Mouse (Mus musculus) NIH3T3 (cell line): ENCODE results near the gene Heg1.

Source experiments
- DNase-seq: peaks from one replicate; pipeline ENCODE4 v3.0.0-alpha.2; 2012; ENCODE audit warnings: low read depth

Heg1 gene

DNA sequence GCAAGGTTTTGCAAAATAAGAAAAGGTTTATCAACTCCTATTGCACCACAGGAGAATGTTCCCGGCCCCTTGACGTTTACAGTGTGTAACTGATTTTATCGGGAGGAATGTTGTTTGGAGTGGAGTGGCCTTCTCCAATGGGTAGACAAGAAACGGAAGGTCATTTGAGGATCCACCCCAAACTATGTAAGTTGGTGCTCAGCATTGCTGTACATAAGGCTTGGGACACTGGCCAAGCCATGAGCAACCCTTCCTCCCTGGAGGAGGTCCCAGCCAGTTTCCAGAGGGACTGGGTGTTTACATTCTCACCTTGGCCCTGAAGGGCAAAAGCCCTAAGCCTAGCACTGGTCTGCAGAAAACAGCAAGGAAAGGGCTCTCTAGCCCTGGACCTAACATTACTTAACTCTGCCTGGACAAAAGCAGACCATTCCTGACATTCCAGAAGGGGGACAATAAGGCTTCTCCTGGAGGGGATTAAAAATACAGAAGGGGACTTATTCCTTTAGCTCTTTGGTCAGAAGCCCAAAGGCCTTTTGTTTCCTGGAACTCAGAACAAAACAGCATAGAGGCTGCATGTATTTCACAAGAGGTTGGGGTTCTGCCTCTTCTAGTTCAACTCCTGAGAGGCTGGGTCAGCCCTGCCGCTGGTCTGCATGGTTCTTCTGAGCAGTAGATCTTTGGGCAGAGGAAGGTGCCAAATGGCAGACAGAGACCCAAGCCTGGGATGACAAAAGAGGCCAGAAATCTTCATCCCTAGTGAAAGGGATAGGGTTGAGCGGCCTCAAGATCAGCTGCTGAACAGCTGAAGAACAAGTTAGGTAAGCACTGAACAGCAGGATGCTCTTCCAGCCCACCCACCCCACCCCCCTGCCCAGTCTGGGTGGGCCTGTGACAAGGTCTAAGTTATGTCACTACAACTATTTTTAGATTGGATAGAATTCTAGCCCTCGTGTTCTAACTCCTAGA, 7.5 kb upstream of the Heg1 start:
- peak; percentile 93 for DNase-seq

GRCm38 (mm10) chr16:33677313-33677690, 6.9 kb upstream of the Heg1 start:
- no peak for DNase-seq

- no peak for DNase-seq
Measured at GRCm38 (mm10) chr16:33677901-33678300, 6.3 kb upstream of the Heg1 start.

GRCm38 (mm10) chr16:33680271-33680670, 3.9 kb upstream of the Heg1 start:
- DNase-seq = no peak

DNA sequence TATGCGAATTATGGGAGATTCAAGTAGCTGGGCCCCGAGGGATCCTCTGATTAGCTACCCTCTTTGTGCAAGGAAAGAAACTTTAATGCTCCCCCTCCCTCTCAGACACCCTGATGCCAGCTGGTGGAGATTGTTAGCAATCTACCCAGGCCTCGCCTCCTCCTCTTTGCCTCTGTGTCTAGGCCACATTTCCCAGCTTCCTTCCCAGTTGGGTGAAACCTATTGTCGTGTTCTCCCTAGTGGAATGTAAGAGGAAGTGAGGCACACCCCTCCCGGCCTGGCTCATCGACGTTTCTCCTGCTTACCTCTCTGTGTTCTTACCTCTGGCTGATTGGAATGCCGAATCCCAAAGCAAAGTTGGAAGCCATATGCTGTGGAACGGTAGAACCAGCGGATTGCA, 3.4 kb upstream of the Heg1 start:
- DNase-seq = no peak

DNA sequence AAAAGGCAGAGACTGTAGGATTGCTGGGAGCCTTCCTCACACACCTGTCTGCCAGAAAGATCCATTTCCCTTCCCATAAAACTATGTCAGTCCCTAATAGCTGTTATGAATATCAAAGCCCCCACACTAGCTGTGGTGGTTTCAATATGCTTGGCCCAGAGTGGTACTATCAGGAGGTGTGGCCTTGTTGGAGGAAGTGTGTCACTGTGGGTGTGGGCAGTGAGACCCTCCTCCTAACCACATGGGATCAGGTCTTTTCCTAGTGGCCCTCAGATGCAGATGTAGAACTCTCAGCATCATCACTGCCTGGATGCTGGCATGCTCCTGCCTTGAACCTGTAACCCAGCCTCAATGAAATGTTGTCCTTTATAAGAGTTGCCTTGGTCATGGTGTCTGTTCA, 2.5 kb upstream of the Heg1 start:
- no peak for DNase-seq

DNA sequence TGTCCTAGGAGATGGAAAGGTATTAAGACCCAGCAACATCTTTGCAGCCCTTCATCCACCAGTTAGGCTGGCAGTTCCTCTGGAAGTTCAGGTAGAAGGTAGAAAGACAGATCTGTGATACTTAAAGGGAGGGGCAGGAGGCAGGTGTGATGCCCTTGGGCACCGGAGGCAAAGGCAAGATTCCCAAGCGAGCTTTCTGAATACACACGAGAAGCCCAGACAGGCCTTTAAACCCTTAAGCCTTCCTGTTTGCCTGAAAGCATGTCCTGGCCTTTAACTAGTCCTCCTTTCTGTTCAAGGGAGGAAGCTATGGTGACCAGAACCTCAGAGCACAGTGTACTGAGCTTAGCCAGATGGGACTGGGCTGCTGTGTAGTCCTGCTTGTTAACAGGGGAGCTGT, 1.5 kb upstream of the Heg1 start:
- DNase-seq = no peak

DNA sequence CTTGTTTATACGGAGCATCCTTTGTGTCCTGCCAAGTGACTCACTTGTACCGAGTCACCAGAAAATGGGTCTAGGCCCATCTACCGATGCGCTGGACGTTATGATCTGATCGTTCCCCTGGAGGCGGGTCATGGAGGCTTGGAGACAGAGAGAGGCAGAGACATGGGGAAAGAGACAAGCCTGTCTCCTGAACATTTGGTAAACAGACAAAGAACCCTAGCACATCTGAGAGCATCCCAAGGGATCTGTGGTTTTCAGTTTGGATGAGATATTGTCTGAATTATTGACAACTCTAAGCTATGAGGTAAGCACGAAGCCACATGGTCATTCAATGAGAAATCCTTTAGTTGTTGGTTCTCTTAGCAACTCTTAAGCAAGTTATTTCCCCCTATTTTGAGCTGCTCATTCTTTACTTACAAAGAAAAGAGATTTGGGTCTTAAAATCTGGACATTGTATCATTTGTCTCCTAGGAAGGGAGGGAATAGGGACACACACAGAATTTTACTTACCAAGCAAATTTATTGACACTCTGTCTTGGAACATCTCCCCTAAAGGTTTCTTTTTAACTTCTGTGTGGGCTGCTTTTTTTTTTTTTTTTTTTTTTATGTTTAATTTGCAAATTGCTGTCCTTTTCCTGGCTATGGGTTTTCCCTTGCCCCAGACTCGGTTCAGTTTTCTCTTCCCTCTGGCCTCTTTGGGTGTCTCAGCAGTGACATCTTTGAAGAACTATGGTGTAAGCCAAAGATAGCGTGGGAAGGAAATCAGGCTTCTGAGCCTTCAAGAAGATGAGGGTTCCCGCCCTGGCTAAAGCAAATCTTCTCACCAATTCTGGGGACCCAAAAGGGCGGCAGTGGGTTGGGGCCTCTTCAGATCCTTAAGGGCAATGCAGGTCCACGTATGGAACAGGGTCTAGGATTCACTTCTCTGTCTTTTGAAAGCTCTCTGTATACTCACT, 686 bp upstream of the Heg1 start:
- peak; percentile 65 for DNase-seq

DNA sequence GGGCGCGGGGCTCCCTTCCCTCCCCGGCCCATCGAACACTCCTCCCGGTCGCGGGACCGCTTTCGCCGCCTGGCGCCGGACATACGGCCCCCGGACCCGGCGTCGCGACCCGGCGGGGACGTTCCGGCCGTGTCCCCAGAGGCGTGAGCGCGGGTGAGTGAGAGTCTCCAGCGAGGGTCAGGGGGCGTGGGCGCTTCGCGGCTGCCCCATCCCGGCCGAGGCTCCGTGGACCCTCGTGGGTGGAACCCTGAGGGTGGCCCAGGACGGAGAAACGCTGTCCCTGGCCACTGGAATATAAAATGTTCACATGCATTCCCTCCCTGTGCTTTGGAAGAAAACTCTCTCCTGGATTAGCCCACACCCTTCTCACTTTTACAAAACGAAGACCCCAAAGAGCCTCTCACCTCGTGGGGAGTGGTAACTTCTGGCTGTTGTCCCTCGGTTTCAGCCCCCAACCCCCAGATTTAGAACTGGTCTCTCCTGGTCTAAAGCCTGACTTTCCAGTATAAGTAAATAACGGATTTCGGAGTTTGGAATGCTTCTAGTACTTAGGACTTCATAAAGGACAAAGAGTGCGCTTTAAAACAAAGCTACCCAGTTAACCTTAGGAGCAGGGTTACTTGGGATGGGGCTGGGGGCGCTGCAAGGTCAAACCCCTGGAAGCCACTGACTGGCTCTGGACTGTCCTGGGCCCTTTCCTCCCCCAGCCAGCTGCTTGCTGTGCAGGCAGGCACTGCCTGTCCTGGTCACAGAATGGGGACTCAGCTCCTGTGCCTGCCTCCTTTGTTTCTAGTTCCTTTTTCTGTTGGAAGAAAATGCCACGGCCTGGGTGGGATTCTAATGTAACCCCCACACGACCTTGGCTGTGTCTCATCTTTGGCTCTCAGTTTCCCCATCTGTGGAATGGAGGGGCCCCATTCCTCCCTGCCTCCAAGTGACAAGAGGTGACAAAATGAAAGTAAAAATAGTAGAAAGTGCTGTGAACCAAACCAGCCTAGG, 832 bp downstream of the Heg1 start:
- DNase-seq = no peak

DNA sequence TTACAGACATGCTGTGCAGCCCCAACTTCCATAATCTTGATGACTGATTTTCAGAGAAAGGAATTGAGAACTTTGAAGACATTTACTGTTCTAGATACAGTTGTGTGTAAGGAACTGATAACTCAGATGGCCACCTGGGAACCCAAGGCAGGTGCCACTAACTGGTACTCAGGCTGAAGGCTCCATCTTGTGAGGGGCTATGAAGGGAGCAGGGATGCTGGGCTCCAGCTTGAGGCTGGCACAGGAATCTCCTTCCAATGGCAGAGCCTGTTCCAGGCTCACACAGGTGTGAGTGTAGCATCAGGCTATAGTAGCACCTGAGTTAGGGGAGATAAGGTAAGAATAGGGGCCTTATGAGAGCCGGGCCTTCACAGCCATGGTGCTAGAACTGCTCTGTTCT, 1.9 kb downstream of the Heg1 start:
- no peak for DNase-seq

DNA sequence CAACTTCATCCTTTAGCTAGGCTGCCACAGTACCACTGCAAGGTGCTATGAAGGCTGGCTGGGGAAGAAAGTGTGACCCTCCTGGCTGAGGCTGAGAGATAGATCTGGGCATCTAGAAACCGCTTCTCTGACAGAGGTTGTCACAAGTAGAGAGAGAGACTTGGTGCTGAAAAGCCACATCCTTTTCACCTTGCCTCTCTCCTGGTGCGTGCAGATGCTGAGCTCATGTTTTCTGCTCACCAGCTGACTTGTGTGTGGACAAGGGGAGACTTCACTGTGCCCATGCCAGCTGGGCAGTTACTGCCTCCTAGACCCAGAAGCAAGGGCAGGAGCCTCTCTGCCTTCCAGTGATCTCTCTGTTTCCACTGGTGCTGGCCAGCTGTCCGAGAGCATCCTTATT, 3.6 kb downstream of the Heg1 start:
- DNase-seq = no peak

GRCm38 (mm10) chr16:33690975-33691747, 7.0 kb downstream of the Heg1 start:
- no peak for DNase-seq

DNA sequence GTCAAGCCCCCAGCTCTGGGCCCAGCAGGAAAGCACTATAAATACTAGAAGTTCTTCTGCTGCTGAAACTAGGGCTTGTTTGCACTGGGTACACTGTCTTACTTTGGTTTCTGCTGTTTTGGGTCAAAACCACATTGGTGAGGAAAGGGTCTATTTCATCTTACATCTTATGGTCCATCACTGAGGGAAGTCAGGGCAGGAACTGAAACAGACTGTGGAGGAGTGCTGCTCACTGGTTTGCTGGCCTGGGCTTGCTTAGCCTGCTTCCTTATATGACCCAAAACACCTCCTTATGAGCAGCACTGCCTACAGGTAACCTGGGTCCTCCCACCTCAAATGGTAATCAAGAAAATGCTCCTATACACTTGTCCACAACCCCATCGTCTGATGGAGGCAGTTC, 9.4 kb downstream of the Heg1 start:
- DNase-seq = no peak

GRCm38 (mm10) chr16:33696811-33697575, 12.8 kb downstream of the Heg1 start:
- DNase-seq = no peak

DNA sequence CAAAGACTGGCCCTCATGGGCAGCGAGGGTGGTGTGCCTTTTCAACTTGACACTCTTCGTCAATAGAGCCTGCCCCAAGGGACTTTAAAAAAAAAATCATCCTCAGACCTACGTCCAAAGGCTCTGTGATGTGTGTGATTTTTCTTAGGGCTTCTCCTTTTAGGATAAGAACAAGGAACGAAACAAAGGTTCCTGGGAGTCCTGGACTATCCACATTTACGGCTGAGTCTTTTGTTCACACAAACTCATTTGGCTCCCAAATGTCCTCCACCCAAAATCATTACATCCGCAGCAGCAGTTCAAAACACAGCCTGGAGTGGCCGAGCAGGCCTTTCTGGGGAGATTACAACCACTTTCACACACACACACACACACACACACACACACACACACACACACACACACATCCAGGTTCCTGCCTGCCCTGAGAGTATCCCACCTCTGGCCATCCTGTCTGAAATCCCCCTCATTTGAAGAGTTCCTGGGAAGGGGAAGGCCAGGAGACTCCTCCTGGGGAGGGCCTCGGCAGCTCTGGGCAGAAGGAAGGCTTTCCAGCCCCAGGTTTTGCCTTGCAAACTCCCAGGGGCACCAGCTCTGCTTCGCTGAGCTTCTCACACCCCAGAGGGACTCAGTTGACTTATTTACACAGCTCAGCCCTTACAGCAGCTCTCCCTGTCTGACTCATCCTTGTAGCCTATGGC, 13.6 kb downstream of the Heg1 start:
- DNase-seq = no peak

DNA sequence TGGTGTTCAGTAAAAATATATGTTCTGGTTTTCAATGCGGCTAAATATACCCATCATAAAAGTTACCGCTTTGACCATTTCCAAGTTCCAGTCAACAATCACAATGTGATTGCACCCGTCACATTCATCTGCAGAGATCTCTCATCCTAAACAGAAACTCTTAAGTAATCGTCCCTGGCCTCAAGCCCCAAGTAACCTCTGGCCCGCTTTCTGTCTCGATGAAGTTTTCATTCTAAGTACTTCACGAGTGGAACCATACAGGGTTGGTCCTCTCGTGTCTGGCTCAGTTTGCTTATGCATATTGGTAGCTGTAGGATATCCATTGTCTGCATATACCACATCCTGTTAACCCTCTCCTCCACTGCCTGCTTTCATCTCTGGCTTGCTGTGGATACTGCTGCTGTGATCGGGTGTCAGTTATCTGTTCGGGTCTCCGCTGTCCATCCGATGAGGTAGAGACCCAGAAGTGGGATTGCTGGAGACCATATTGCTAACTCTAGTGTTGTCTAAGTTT, 14.2 kb downstream of the Heg1 start:
- DNase-seq = peak; percentile 43

DNA sequence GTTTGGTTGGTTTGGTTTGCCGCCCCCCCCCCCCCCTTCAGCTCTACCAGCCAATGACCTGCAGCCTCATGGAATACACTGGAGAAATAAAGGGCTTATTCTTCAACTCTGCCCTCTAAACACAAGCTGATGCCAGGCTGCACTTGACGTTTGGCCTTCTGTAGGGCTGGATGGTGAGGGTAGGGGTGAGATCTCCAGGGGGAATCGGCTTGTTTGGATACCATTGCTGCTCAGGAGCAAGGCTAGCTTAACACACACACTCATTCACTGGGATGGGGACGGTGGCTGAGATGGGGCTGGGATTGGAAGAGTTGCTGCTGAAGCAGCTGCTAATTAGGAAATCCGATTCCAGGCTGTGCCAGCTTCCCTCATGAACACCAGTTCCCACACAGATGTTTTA, 16.4 kb downstream of the Heg1 start:
- DNase-seq = no peak

- DNase-seq = no peak
Measured at GRCm38 (mm10) chr16:33701872-33702271, 17.7 kb downstream of the Heg1 start.

DNA sequence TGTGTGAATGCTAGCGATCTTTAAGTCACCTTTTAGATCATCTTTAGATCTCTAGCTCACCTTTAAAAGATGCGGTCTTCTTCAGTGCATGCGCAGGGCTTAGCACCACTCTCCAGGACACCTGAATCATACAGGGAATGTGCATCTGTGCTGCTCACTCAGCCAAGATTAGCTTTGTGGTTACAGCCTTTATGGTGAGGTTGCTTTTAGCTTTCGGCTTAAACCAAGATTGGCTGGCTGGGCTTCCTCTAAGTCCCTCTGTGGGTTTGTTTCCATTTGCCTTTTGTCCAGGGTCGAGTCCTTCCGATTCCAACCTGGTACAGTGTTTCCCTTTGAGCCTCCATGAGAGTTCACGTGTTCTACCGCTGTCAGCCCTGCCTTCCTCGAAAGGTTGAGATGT, 20.1 kb downstream of the Heg1 start:
- no peak for DNase-seq
